Mouse (Mus musculus): ENCODE results near the gene Gm8369. TPM values are rescaled to one million over a fixed set of nuclear protein-coding genes. Genes with fewer than 3 reads are reported as not detected.

Gene Gm8369
- 15.9 TPM for polyA plus RNA-seq (2014; fragmentation: Illumina TruSeq; extraction: RNeasy Lipid Tissue Mini Kit (QIAGEN cat#74804); ENCODE audit: insufficient read depth, low read depth, low replicate concordance)

GRCm38 (mm10) chr19:11485746-11486145 lies at the start of gene Gm8369:
TSS of gene Gm8369 (plus strand) at chr19:11485938.

GRCm38 (mm10) chr19:11443338-11443737 lies 42.4 kb upstream of the Gm8369 start, which contains the start of gene Ms4a4b:
TSS of gene Ms4a4b (plus strand) at chr19:11443553.

GRCm38 (mm10) chr19:11469215-11469614 lies 16.5 kb upstream of the Gm8369 start, which contains the start of gene Ms4a6c:
TSS of gene Ms4a6c (plus strand) at chr19:11469366.

GRCm38 (mm10) chr19:11516246-11516645 lies 30.5 kb downstream of the Gm8369 start, which contains the start of gene Ms4a6b:
TSS of gene Ms4a6b (plus strand) at chr19:11516512.

GRCm38 (mm10) chr19:11536593-11536992 lies 50.9 kb downstream of the Gm8369 start, which contains the start of gene Ms4a4d:
TSS of gene Ms4a4d (plus strand) at chr19:11536801.

Other genes with a start within 250 kb of the Gm8369 start
- 18.7 TPM for gene Ms4a1, start 219.7 kb upstream of the Gm8369 start, polyA plus RNA-seq (2014; fragmentation: Illumina TruSeq; extraction: RNeasy Lipid Tissue Mini Kit (QIAGEN cat#74804); ENCODE audit: insufficient read depth, low read depth, low replicate concordance)
- not detected for gene Ms4a5, start 202.1 kb upstream of the Gm8369 start, polyA plus RNA-seq (2014; fragmentation: Illumina TruSeq; extraction: RNeasy Lipid Tissue Mini Kit (QIAGEN cat#74804); ENCODE audit: insufficient read depth, low read depth, low replicate concordance)
- gene Ms4a14, start 171.5 kb upstream of the Gm8369 start, polyA plus RNA-seq (2014; fragmentation: Illumina TruSeq; extraction: RNeasy Lipid Tissue Mini Kit (QIAGEN cat#74804); ENCODE audit: insufficient read depth, low read depth, low replicate concordance): 0.07 TPM
- gene Ms4a7, start 149.8 kb upstream of the Gm8369 start, polyA plus RNA-seq (2014; fragmentation: Illumina TruSeq; extraction: RNeasy Lipid Tissue Mini Kit (QIAGEN cat#74804); ENCODE audit: insufficient read depth, low read depth, low replicate concordance): 5.5 TPM
- gene Ms4a4a, start 110.4 kb upstream of the Gm8369 start, polyA plus RNA-seq (2014; fragmentation: Illumina TruSeq; extraction: RNeasy Lipid Tissue Mini Kit (QIAGEN cat#74804); ENCODE audit: insufficient read depth, low read depth, low replicate concordance): 3.3 TPM
- gene Ms4a4c, start 81.2 kb upstream of the Gm8369 start, polyA plus RNA-seq (2014; fragmentation: Illumina TruSeq; extraction: RNeasy Lipid Tissue Mini Kit (QIAGEN cat#74804); ENCODE audit: insufficient read depth, low read depth, low replicate concordance): 13.2 TPM
- gene Ms4a4b, start 42.4 kb upstream of the Gm8369 start, polyA plus RNA-seq (2014; fragmentation: Illumina TruSeq; extraction: RNeasy Lipid Tissue Mini Kit (QIAGEN cat#74804); ENCODE audit: insufficient read depth, low read depth, low replicate concordance): 27.2 TPM
- gene Ms4a6c, start 16.6 kb upstream of the Gm8369 start, polyA plus RNA-seq (2014; fragmentation: Illumina TruSeq; extraction: RNeasy Lipid Tissue Mini Kit (QIAGEN cat#74804); ENCODE audit: insufficient read depth, low read depth, low replicate concordance): 20.5 TPM
- gene Ms4a6b, start 30.6 kb downstream of the Gm8369 start, polyA plus RNA-seq (2014; fragmentation: Illumina TruSeq; extraction: RNeasy Lipid Tissue Mini Kit (QIAGEN cat#74804); ENCODE audit: insufficient read depth, low read depth, low replicate concordance): 17.9 TPM
- 40.6 TPM for gene Ms4a4d, start 50.9 kb downstream of the Gm8369 start, polyA plus RNA-seq (2014; fragmentation: Illumina TruSeq; extraction: RNeasy Lipid Tissue Mini Kit (QIAGEN cat#74804); ENCODE audit: insufficient read depth, low read depth, low replicate concordance)
- 8.9 TPM for gene Ms4a6d, start 118.9 kb downstream of the Gm8369 start, polyA plus RNA-seq (2014; fragmentation: Illumina TruSeq; extraction: RNeasy Lipid Tissue Mini Kit (QIAGEN cat#74804); ENCODE audit: insufficient read depth, low read depth, low replicate concordance)
- gene Ms4a2, start 137.8 kb downstream of the Gm8369 start, polyA plus RNA-seq (2014; fragmentation: Illumina TruSeq; extraction: RNeasy Lipid Tissue Mini Kit (QIAGEN cat#74804); ENCODE audit: insufficient read depth, low read depth, low replicate concordance): 0.43 TPM
- not detected for gene Ms4a3, start 154.9 kb downstream of the Gm8369 start, polyA plus RNA-seq (2014; fragmentation: Illumina TruSeq; extraction: RNeasy Lipid Tissue Mini Kit (QIAGEN cat#74804); ENCODE audit: insufficient read depth, low read depth, low replicate concordance)
- gene Oosp2, start 174.6 kb downstream of the Gm8369 start, polyA plus RNA-seq (2014; fragmentation: Illumina TruSeq; extraction: RNeasy Lipid Tissue Mini Kit (QIAGEN cat#74804); ENCODE audit: insufficient read depth, low read depth, low replicate concordance): not detected
- 0.43 TPM for gene Oosp1, start 205.2 kb downstream of the Gm8369 start, polyA plus RNA-seq (2014; fragmentation: Illumina TruSeq; extraction: RNeasy Lipid Tissue Mini Kit (QIAGEN cat#74804); ENCODE audit: insufficient read depth, low read depth, low replicate concordance)
- not detected for gene Oosp3, start 211.1 kb downstream of the Gm8369 start, polyA plus RNA-seq (2014; fragmentation: Illumina TruSeq; extraction: RNeasy Lipid Tissue Mini Kit (QIAGEN cat#74804); ENCODE audit: insufficient read depth, low read depth, low replicate concordance)